Mouse (Mus musculus) liver, embryonic 14.5 days (tissue): ENCODE data around the gene Bak1. TPM values are rescaled to one million over a fixed set of nuclear protein-coding genes. Genes with fewer than 3 reads are reported as not detected.

ENCODE experiments used
- ATAC-seq: fragments of 200-750 bp; cut with Nextera tagmentation; 2 replicates; pipeline ENCODE4 v1.8.0; 2017; ENCODE audit warnings: moderate number of reproducible peaks, mild to moderate bottlenecking, moderate library complexity; ENCODE audit not compliant: insufficient read depth
- DNase-seq, 3 experiments: peaks; one replicate each; pipeline ENCODE4 v3.0.0-alpha.2; 2012 to 2013; ENCODE audit warnings: low read depth in 3 of 3, low spot score in 3 of 3
- H3K27ac ChIP-seq: fragments of 300-500 bp; sonication (generic); 2 replicates; pipeline ENCODE4 v1.5.1; 2014; ENCODE audit warnings: moderate library complexity, mild to moderate bottlenecking, control low read depth, inconsistent platforms
- H3K27me3 ChIP-seq: fragments of 300-500 bp; sonication (generic); 2 replicates; pipeline ENCODE4 v1.6.1; 2014; ENCODE audit warnings: mild to moderate bottlenecking, low read length, moderate library complexity; ENCODE audit not compliant: control insufficient read depth, insufficient read depth
- H3K36me3 ChIP-seq: fragments of 300-500 bp; sonication (generic); replicated peaks from 2 replicates; pipeline ENCODE4 v1.6.1; 2014; ENCODE audit warnings: low read depth; ENCODE audit not compliant: control insufficient read depth, insufficient read depth
- H3K4me1 ChIP-seq, 2 experiments: fragments of 200-500 bp in 1 of 2; fragments of 300-500 bp in 1 of 2; sonication (generic) in 1 of 2; replicated peaks; 2 replicates each; pipeline ENCODE4 v1.6.1; 2012 to 2014; ENCODE audit warnings: antibody characterized with exemption in 1 of 2, inconsistent platforms in 1 of 2, low read length in 1 of 2; ENCODE audit not compliant: control insufficient read depth in 2 of 2, insufficient read depth in 2 of 2
- H3K4me2 ChIP-seq: fragments of 300-500 bp; sonication (generic); 2 replicates; pipeline ENCODE4 v1.6.1; 2014; ENCODE audit warnings: low read depth, mild to moderate bottlenecking, control low read depth, moderate library complexity
- H3K4me3 ChIP-seq, 2 experiments: fragments of 200-500 bp in 1 of 2; fragments of 300-500 bp in 1 of 2; sonication (generic) in 1 of 2; 2 replicates each; pipeline ENCODE4 v1.5.1; 2012 to 2014; ENCODE audit warnings: low read depth in 2 of 2, low read length in 2 of 2, mild to moderate bottlenecking in 2 of 2, control low read depth in 1 of 2, inconsistent platforms in 1 of 2, moderate library complexity in 1 of 2; ENCODE audit not compliant: insufficient read depth in 1 of 2
- H3K9ac ChIP-seq: fragments of 300-500 bp; sonication (generic); replicated peaks from 2 replicates; pipeline ENCODE4 v1.6.1; 2014; ENCODE audit warnings: mild to moderate bottlenecking, control low read depth, moderate library complexity
- H3K9me3 ChIP-seq: fragments of 300-500 bp; sonication (generic); 2 replicates; pipeline ENCODE4 v1.6.1; 2016; ENCODE audit warnings: low read length, mixed read lengths; ENCODE audit not compliant: control insufficient read depth
- CTCF ChIP-seq: IDR thresholded peaks from 2 replicates; pipeline ENCODE4 v1.5.1; 2016; ENCODE audit warnings: antibody characterized with exemption, low read depth, control low read depth
- EP300 ChIP-seq: IDR thresholded peaks from 2 replicates; pipeline ENCODE4 v1.6.1; 2016; ENCODE audit warnings: antibody characterized with exemption, low read depth
- WGBS: fragments of 180-500 bp; shearing (Covaris S2); extraction: QIAGEN DNeasy Blood & Tissue Kit; methylation state at CpG from one replicate; pipeline ENCODE4 v1.1.7; 2014; ENCODE audit not compliant: insufficient replicate concordance; 5-methylcytosine and 5-hydroxymethylcytosine counted together
- polyA plus RNA-seq, 2 experiments: library from polyadenylated mRNA; depleted of rRNA in 1 of 2; stranded (reverse) in 1 of 2; unstranded in 1 of 2; fragments of >200 nt; fragmentation: Nextera tagmentation in 1 of 2; extraction: Ambion mirVana in 1 of 2; gene quantifications; 2 replicates each; pipeline versions ENCODE4 v1.2.1 to v1.2.3; 2012 to 2014

The Bak1 gene
- polyA plus RNA-seq, 2 experiments: 5.8 to 16.1 TPM

DNA sequence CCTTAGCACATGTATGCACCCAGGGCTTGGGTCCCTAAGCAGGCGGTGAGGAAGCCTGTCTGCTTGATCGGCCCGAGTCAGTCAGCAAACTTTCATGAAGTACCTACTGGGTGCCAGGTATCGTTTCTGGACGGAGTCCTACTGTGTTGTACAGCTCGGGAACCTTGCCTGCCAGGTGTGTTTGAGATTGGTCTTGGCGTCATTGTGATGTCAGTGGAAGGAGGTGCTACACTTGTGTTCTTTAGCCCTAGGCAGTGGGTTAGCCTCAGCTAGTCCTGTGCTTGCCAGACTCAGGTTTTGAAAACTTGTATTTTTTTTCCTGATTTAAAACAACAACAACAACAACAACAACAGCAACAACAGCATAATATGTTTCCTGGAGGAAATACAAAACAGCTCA lies 33.9 kb upstream of the Bak1 start:
- Histone ChIP-seq H3K4me1 (peaks cover 0 to 2% of the 10 kb centered on the region in 2 experiments; a peak in 1 of 4 replicates), H3K9me3 (no peaks in the 10 kb centered on the region), H3K27ac (no peak overlapping the region), H3K4me2 (no peak overlapping the region), H3K4me3 (no peak overlapping the region), H3K36me3 (no peaks in the 10 kb centered on the region), H3K27me3 (peaks cover 8% of the 10 kb centered on the region), H3K9ac (no peak overlapping the region)
- TF ChIP-seq CTCF: no peak
- no peak for TF ChIP-seq EP300
- DNase-seq (no peak), ATAC-seq (no peak)
- WGBS: 67% methylated on average over 7 of the region's 7 CpGs

DNA sequence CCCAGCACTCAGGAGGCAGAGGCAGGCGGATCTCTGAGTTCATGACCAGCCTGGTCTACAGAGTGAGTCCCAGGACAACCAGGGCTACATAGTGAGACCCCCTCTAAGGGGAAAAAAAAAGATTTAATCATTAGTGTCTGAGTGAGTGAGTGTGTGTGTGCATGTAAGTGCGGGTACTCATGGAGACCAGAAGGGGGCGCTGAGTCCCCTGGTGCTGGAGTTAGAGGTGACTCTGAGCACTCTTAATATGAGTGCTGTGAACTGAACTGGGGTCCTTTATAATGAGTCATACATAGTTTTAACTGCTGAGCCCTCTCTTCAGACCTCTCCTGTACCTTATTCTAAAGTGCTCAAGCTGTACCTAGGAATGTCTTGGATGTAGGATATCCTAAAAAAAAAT lies 32.9 kb upstream of the Bak1 start:
- H3K4me2 ChIP-seq: no peak overlapping the region
- ATAC-seq: no peak

GRCm38 (mm10) chr17:27060698-27061097 lies 31.9 kb upstream of the Bak1 start:
- H3K4me1 ChIP-seq: peaks cover 0 to 3% of the 10 kb centered on the region in 2 experiments; a peak in 1 of 4 replicates
- 56% methylated on average over 8 of the region's 8 CpGs for WGBS
- ATAC-seq: no peak
- TF ChIP-seq CTCF (no peak), EP300 (no peak)
- H3K27me3 ChIP-seq: peaks cover 18% of the 10 kb centered on the region
- H3K27ac ChIP-seq: no peak overlapping the region
- no peak overlapping the region for H3K4me3 ChIP-seq
- DNase-seq: no peak
- H3K9me3 ChIP-seq: no peaks in the 10 kb centered on the region
- no peak overlapping the region for H3K9ac ChIP-seq
- no peaks in the 10 kb centered on the region for H3K36me3 ChIP-seq
- H3K4me2 ChIP-seq: no peak overlapping the region

More for the DNA sequence above, 32.9 kb upstream of the Bak1 start:
- TF ChIP-seq EP300 (no peak), CTCF (peak; percentile 24)
- 68% methylated on average over 3 of the region's 3 CpGs for WGBS
- Histone ChIP-seq H3K27ac (no peak overlapping the region), H3K9me3 (no peaks in the 10 kb centered on the region), H3K4me1 (peaks cover 0 to 2% of the 10 kb centered on the region in 2 experiments; a peak in 1 of 4 replicates), H3K9ac (no peak overlapping the region), H3K4me3 (no peak overlapping the region), H3K36me3 (no peaks in the 10 kb centered on the region), H3K27me3 (peaks cover 17% of the 10 kb centered on the region)
- no peak for DNase-seq

DNA sequence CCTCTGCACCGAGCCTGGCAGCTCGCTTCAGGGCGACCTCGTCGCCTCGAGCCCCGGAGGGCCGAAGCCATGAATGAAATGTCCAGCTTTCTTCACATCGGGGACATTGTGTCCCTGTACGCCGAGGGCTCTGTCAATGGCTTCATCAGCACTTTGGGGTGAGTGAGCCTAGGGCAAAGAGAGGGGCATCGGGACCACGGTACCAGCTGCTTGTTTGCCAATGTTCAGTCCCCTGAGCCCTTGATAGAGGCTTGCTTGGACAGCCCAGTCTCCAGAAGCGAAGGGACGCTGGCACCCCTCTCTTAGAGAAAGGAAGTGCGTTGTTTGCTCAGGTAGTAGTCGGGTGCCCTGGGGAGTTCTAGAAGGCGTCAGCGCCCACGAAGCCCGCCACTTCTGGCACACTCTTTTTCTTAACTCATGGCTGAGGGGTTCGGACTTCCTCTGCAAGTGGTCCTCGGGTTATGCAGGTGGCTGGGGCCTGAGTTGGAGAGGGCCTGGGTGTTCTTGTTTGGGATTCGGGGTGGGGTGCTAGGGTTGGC lies 28.8 kb upstream of the Bak1 start:
- Histone ChIP-seq H3K4me2 (peak overlapping the region; percentile 67), H3K9me3 (no peaks in the 10 kb centered on the region), H3K9ac (no peak overlapping the region), H3K36me3 (no peaks in the 10 kb centered on the region), H3K27me3 (peaks cover 18% of the 10 kb centered on the region), H3K4me1 (peaks cover 0 to 3% of the 10 kb centered on the region in 2 experiments; a peak in 1 of 4 replicates), H3K27ac (no peak overlapping the region), H3K4me3 (peak overlapping the region; percentile 55 to 56)
- no peak for ATAC-seq
- DNase-seq: no peak
- TF ChIP-seq EP300 (no peak), CTCF (no peak)
- WGBS: 2% methylated on average over 24 of the region's 24 CpGs

DNA sequence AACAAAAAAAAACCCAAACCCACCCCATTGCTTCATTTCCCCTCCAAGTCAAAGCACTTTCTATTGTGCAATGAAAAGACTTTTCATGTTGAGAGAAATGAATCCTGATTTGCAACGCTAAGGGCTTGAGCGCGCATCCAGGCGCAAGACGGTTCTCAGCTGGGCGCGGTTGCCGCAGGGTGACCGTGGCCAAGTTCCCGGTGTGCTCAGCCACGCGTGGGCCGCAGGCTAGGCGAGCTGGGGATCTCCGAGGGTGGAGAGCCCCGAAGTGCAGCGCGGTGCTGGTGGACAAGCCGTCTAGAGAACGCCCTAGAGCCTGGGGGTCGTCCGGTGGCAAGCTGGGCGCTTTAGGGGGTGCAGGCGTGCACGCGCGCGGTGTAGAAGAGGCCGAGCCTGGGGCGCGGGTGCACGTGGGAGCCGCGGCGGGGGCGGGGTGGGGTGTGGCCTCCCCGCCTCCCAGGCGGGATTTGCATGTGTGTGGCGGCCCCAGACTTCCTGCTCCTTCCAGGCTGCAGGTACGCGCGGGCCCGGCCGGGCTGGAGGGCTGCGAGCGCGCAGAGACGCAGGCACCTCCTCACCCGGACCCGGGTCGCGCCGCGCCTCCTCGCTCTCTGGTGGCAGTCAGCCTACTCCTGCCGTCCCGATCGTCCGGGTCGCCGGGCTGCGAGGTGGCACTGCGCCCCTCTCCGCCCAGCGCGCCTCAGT lies 28.2 kb upstream of the Bak1 start, which contains the start of gene Itpr3:
Gene Itpr3 (plus strand): TSS at position 493 of the 705 bp plus-strand sequence.
- Histone ChIP-seq H3K27me3 (peaks cover 18% of the 10 kb centered on the region), H3K4me1 (peaks cover 0 to 3% of the 10 kb centered on the region in 2 experiments; a peak in 1 of 4 replicates), H3K4me2 (peak within 1 kb of the TSS; percentile 67), H3K36me3 (no peaks in the 10 kb centered on the region), H3K4me3 (peak within 1 kb of the TSS; percentile 55 to 56), H3K9ac (no peak within 1 kb of the TSS), H3K9me3 (no peaks in the 10 kb centered on the region), H3K27ac (no peak within 1 kb of the TSS)
- DNase-seq: no peak
- ATAC-seq: peak; percentile 74; the same call in 1 of the 2 replicates
- no peak for TF ChIP-seq CTCF
- TF ChIP-seq EP300: no peak
- 0% methylated on average over 66 of the region's 66 CpGs for WGBS
